Mouse (Mus musculus): ENCODE measurements around the gene Nif3l1.
A peak's percentile ranks its signal among the peaks of the same experiment; 100 is the strongest.

GRCm38 (mm10) chr1:58448396-58448795 is 3.4 kb downstream of the Nif3l1 start:
- peak; percentile 45; the same call in 1 of the 2 replicates for TF ChIP-seq CTCF (conservative IDR thresholded peaks at IDR 0.05; ENCODE audit: low read length)
- no peak for TF ChIP-seq NANOG (IDR thresholded peaks at IDR 0.05; ENCODE audit: borderline replicate concordance, low read length)
- TF ChIP-seq POU5F1 (IDR thresholded peaks at IDR 0.05; ENCODE audit: borderline replicate concordance, low read length): no peak

Data from E14TG2a.4 (cell line).